Mouse (Mus musculus): ENCODE results near the gene Ftl1.
A peak's percentile ranks its signal among the peaks of the same experiment; 100 is the strongest.
"Not testable (repeated sequence)": the region's sequence is repeated elsewhere in the genome, so short reads cannot be mapped to it uniquely, and the experiment has no call there.

Gene Ftl1

DNA sequence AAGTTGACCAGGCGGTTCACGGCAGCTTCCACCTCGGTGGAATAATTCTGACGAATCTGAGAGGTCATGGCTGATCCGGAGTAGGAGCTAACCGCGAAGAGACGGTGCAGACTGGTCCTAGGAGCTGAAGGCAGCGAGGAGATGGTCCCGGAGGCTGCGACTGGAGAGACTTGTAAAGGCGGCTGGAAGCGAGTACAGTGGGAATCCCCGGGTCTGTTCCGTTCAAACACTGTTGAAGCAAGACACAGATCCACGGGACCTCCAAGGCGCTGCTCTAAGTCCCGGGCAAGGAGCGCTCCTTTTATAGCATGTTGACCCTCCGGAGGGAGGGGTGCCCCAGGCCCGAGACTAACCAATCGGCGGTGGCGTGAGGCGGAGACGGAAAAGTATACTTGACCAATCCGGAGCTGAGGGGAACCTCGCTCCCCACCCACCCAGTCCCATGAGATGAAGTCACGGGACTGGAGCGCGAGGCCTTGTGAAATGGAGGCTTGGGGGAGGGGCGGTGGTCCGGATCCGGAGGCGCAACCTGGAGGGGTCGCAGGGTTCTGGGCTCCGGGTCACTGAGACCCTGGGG lies at the start of gene Ftl1:
TSS of gene Ftl1 (minus strand) at position 321 of the 577 bp plus-strand sequence.
- peak; percentile 94 for DNase-seq (ENCODE audit: low spot score)

DNA sequence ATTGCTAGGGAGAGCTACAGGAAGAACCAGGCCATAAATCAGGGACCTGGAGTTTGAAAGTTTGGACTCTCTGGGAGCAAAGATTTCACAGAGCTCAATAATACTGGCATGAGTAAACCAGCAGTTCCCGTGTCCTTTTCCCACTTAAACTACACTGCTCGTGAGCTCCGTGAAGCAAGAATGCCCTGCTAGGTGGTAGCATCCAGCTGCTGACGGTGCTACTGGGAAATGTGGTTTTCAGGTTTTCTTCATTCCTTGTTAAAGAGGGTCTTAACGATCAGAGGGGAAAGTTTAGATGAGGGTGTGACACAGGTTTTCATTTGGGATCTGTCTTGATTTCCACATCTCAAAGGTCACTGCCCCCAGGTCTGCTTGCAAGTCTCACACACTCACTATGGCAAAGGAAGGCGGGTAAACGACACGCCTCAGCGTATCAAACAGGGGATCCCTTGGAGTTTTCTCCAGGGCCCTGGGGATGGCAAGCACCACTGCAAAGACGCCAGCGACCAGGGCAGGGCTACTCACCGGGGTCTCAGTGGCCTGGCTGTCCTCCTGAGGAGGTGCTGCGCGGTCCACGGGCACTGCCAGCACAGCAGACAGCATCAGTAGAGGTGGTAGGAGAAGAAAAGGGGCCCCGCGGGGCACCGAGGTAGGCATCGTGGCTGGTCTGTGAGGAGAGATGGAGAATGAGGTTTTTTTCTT lies 49.6 kb upstream of the Ftl1 start:
- no peak for DNase-seq (ENCODE audit: low spot score)

DNA sequence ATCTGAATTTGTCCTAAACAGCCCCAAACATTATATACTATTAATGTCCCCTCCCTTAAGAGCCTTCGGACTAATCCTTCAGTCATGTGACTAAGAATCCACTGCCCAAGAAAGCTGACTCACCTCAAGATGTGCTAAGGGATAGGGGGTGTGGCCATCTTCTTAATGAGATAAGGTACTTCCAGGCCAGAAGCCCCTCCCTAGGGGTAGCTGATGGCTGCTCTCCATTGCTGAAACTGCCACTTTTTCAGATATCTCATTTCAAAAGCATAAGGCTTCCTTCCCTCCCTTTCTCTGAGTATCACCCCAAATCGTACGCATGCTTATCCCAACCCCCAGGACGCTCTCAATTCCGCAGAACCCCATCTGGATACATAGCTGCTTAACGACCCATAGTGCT lies 48.9 kb upstream of the Ftl1 start:
- no peak for DNase-seq (ENCODE audit: low spot score)

DNA sequence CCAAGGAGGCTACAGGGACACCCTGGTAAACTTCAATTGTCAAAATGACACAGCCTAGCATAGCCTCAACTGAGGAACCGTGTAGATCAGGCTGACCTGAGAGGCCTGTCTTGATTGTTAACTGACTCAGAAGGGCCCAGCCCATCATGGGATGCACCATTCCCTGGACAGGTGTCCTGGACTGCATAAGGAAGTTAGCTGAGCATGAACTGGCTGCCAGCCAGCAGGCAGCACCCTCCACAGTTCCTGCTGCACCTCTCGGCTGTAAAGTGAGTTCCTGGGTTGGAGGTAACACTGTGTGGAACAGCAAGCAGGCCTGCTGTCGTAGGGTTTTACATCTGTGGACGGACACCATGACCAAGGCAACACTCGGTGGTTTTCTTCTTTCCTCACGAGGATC lies 47.9 kb upstream of the Ftl1 start:
- DNase-seq (ENCODE audit: low spot score), result no peak

DNA sequence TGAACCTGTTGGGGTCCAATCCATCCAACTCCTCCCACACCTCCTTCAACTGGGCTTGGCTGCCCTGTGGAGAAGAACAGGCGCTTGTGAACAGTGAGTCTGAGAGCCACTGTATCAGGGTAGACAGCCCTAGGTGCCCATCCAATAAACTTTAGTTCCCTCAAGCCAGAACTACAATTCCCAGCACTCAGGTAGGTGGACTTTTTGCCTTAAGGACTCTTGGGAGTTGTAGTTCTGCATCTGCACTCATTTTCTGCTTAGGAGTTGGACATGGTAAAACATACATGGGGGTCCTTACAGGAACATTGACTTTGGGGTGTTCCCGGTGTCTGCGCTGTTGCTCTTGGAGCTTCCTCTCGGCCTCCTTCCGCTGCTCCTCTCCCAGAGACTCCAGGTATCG lies 38.7 kb upstream of the Ftl1 start:
- no peak for DNase-seq (ENCODE audit: low spot score)

DNA sequence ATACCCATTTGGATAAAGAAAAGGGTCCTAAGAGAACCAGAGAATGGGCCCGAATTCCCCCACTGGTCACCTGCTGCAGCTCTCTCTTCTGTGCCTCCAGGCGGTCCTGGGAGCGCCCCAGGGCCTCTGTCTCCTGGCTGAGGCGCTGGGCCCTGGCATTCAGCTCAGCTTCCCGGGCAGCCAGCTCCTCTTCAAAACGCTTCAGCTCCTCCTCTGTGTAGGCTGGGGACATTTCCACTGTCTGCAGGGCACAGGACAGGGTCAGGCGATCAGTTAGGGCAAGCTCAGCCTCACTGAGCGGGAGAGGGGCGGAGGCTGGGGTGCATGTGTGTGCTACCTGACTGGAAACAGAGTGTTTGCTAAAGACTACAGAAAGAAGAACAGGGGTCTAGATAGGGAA lies 34.9 kb upstream of the Ftl1 start:
- DNase-seq (ENCODE audit: low spot score), result no peak

DNA sequence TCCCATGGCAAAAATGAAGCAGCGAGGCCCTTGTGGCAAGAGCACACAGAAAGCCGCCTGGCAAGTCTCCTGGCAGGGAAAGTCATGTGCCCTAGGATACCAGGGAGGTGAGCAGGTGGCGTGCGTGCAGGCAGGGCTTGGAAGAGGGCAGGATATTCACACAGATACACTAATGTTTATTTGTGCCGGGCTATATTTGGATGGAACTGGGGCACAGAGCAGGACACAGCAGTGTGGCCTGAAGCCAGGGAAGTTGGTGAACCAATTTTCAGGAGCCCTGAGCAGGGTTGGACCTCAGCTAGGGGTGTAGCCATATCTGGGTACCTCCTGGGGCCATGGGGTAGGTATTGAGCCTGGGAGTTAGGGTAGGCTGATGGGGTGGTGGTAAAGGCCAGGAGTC lies 33.3 kb upstream of the Ftl1 start:
- DNase-seq (ENCODE audit: low spot score), result no peak

DNA sequence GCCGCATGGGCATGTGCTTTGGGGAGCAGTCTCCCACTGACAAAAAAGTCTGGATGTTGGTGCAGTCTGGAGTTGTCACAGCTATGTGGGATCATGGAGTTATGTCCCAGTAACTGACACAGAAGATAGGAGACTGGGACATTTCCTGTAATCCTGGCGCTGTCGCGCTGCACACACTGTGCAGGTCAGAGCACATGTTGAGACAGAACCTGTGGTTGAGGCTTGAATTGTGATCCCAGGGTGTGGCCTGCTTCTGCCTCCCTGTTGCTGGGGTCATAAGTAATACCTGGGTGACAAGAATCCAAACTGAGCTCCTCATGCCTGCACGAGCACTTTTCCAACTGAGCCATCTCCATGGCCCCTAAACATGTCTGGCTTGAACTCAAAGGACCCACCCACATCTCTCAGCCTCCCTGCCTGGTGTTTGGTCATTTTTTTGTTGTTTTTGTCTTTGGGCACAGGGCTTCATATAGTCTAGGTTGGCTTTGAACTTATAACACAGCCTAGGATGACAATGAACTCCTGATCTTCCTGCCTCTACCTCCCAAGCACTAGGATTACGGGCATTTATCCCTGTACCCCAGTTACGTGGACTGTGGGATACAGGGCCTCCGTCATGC lies 32.7 kb upstream of the Ftl1 start:
- no peak for DNase-seq (ENCODE audit: low spot score)

DNA sequence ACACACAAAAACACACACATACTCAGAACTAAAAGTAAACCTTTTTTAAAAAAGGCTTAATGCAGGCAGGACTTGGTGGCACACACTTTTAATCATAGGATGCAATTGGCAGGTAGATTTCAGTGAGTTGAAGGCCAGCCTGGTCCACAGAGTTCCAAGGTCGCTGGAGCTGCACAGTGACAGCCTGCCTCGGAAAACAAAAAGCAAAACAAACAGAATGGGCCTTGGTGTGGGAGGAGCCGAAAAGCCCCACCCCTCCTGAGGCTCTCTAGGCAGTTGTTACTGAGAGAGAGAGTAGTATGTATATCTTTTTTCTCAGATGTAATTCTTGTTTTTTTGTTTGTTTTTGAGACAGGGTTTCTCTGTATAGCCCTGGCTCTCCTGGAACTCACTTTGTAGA lies 31.6 kb upstream of the Ftl1 start:
- DNase-seq (ENCODE audit: low spot score), result no peak

DNA sequence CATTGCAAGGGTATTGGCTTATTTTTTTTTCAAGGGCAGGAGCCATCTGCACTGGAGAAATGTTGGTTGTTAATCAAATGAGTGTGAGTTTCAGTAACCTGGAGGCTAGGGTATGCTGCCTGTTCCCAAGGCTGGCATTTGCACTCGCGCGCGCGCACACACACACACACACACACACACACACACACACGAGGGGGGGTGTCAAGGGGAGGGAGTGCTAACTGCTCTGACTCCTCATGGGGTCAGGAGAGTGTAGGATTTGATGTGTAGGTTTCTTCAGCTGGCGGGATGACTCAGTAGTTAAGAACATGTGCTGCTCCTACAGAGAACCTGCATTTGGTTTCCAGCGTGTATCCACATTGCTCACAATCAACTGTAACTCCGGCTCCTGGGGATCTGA lies 31.1 kb upstream of the Ftl1 start:
- no peak for DNase-seq (ENCODE audit: low spot score)

DNA sequence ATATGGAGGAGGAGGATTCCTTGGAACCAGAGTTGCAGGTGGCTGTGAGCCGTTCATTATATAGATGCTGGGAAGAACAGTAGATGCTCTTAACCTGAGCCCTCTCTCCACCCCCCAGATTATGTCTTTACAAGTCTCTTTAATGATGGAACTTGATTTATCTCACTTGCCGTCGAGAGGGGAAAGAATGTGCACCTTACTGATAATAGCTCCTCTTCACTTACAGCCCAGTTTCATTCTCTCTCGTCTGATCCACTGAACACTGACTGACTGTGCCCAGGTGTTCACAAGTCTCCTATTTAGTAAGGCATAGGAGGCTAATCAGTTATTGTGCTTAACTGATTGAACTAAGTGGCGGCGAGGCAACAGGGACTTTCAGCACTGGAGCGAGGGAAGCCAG lies 29.9 kb upstream of the Ftl1 start:
- DNase-seq (ENCODE audit: low spot score), result no peak

DNA sequence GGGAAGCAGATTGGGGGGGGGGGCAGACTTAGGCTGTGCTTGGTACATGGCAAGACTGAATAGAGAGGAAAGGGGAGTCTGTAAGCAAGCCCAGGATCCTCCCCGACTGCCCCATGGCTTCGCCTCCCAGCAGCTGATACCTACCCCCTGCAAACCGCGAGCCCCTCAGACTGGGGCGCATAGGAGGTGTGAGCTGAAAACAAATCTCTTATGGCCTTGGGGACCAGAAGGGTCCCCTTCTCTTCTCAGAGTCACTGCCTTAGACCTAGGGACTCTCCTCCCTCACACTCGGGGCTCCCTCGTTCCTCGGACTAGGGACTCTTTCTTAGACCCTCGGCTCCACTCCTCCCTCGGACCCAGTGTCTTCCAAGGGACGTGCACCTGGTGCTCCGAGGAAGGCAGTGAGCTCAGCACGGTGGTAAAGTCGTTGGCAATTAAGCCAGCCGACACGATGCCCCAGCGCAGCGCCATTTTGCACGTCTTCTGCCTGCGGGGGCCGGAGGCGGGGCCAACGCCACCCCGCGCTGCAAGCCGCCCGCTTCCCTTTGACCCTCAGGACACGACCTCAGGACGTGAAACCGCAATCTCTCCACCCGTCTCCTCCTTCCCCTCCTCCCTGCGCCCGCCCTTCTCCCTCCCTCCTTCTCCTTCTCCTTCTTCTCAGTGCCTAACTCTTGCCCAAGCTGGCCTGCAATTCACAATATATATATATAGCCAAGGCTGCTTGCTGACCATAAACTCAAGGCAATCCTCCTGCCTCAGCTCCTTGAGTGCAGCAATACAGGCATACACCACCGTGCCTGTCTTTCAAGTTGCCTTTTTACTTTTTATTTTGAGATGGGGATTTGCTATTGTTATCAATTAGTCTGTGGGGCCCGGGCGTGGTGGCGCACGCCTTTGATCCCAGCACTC lies 28.9 kb upstream of the Ftl1 start, which contains the start of gene Dhdh:
TSS of gene Dhdh (minus strand) at position 513 of the 912 bp plus-strand sequence.
- peak; percentile 31 for DNase-seq (ENCODE audit: low spot score)

DNA sequence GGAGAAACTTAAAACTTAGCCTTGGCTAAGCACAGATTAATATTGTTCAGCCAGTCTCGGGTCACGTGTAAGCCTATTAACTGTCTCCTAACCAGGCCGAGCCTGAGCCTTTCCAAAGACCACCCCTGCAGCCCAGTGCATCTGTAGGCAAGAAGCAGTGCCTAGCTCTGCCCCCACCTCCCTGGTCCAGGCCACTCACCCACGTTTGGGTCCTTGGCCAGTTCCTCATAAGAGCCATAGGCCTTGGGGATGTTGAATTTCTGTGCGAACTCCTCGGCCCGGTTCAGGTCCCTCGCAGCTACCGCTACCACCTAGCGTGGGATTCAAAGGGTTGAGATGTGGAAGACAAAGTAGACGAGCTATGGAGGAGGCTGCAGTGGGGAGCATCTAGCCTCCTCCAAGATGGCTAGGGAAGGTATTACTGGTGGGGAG lies 28.2 kb upstream of the Ftl1 start:
- no peak for DNase-seq (ENCODE audit: low spot score)

DNA sequence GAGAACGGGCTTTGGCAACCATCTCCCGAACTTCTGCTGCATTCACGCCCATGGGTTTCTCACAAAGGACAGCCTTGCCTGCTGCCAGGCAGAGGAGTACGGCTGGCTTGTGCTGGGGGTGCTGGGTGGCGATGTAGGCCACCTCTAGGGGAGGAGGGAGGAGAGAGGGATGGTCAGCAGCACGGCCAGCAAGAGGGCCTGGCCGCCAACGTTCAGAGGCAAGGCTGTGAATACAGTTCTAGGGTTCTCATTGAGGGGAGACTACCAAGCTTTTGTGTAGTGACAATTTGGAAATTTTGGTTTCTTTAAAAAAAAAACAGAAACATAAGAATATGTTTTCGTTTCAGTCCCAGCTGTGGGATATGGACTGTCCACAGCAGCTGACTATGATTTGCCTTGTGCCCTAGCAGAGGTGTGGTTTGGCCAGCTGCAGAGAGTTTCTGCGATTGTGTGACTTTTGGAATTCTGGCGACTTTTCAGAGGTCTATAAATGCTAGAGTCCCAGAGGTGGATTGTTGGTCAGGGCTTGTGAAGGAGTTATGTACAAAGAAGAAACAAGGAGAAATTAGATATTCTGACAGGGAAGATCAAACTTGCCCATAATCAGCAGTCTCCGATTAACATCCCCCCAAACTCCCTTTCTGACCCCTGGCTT lies 27.2 kb upstream of the Ftl1 start, which contains the start of gene Gm45808:
TSS of gene Gm45808 (minus strand) at position 51 of the 655 bp plus-strand sequence.
- no peak for DNase-seq (ENCODE audit: low spot score)

DNA sequence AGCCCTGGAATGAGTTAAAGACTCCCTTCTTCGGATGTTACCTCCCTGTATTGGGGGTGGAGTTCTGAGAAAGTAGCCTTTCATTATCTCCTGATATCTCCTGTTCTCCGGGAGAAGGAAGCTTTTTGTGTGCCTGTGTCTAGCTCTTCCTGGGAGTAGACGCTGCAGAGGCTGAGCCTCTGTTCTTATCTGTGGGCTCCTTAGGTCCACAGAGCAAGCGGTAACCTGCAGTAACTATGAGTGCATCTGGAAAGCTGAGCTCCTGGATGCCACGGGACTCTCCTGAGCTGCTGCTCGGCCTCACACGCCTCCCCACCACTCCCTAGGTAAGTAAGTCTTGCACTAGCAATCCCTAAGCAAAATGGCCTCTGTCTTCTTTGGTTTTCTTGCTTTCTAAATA lies 26.5 kb upstream of the Ftl1 start:
- no peak for DNase-seq (ENCODE audit: low spot score)

DNA sequence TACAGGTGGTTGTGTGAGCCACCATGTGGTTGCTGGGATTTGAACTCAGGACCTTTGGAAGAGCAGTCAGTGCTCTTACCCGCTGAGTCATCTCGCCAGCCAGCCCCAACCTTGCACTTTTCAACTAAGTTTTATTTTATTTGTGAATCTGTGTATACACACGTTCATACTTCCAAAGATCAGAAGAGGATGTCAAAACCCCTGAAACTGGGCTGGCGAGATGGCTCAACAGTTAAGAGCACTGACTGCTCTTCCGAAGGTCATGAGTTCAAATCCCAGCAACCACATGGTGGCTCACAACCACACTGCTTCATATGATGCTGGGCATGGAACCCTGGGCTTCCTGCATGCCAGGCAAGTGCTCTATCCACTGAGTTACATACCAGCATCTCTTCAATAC lies 25.3 kb upstream of the Ftl1 start:
- not testable (repeated sequence) for DNase-seq (ENCODE audit: low spot score)

DNA sequence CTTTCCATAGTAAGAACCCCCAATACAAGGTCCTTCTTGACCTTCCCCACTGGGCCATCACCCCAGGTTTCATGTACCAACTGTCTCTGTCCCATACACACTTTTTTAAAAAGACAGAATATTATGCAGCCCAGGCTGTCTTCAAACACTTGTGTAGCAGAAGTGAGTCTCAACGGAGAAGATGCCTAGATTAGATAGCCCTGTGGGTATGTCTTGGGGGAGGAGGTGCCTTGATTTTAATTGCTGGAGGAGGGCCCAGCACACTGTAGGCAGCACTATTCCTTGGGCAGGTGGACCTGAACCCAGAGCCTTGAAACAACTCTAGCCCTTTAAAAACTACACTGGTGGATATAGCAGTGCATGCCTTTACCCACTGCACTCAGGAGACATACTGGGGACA lies 22.5 kb upstream of the Ftl1 start:
- no peak for DNase-seq (ENCODE audit: low spot score)

DNA sequence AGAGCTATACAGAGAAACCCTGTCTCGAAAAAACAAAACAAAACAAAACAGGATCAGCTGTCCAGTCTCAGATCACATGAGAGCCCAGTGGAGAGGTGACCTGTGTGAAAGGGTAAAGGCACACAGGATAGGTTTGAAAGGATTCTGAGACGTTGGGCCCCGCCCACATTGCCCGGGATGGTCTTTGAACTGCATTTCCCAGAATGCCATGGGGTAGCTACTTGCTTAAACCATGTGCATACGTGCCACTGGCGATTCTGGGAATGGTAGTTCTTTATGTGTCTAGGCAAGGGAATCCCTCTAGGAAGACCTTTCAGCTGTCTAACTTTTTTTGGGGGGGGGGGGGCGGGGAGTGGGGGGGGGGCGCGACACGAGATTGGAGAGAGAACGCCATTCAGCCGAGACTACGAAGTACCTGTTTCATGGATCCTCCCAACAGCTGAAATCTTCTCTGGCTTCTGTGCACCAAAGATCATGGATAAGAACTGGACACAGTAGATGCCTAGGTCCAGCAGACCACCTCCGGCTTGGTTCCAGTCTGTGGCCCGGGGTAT lies 21.8 kb upstream of the Ftl1 start, which contains the start of gene Tulp2:
TSS of gene Tulp2 (plus strand) at position 504 of the 554 bp plus-strand sequence.
- DNase-seq (ENCODE audit: low spot score), result peak; percentile 57

DNA sequence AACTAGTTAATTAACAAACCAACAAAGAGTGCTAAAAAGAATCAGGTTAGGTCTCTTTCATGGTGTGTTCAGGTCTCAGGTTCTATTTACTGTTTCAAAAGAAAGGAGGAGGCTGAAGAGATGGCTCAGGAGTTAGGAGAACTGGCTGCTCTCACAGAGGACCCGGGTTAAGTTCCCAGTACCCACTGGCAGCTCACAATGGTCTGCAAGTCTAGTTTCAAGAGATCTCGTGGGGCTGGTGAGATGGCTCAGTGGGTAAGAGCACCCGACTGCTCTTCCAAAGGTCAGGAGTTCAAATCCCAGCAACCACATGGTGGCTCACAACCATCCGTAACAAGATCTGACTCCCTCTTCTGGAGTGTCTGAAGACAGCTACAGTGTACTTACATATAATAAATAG lies 20.6 kb upstream of the Ftl1 start:
- DNase-seq (ENCODE audit: low spot score), result not testable (repeated sequence)

DNA sequence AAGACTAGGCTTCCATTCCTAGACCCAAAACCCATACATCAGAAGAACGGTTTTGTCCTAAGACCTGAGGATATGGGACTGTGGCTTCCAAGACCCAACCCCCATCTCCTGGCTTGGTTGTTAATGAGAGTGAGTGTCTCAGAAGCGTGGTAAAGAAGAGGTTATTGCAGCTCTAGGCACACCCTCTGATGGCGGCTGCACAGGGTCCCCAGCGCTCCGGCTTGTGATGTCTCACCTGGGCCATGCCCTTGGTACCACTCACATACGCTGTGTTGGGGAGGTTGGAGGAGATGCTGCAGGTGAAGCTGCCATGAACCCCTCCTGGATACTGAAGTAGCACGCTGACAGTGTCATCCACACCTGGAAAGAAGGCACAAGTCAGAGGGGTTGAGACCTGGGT lies 19.1 kb upstream of the Ftl1 start:
- no peak for DNase-seq (ENCODE audit: low spot score)

DNA sequence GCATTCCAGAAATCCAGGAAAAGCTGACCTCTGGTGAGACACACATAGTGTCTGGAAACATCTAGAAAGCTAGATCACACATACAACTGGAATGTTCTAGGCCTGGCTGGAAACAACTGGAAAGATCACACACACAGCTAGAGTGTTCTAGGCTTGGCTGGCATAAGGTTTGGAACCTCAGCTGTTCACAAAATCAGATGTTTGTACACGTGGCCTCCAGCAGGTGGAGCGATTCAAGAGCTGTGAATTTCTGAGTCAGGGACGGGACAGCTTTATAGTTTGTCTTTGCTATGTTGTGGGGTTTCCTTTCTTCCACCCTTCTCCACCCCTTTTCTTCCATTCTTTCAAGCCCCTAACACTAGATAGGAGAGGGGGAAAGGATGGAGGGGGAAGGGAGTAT lies 17.3 kb upstream of the Ftl1 start:
- peak; percentile 68 for DNase-seq (ENCODE audit: low spot score)

Data from T-cell, adult 2 months (primary cell).